19 mouse cellular contexts compared by ENCODE assay signal in genomic region chr14:75030764-75031163, GRCm38 (mm10). TPM values are rescaled to one million over a fixed set of nuclear protein-coding genes. Genes with fewer than 3 reads are reported as not detected.
DNase-seq lines count a peak whose midpoint lies in the region; ATAC-seq and TF ChIP-seq lines count a peak whose summit lies in the region.
"Had no signal": no experiment of that assay in that cellular context is flagged by ENCODE, and none has a peak within 500 bp of the region (broad histone marks: within the 10 kb centered on the region; RNA-seq: fewer than 3 reads in every experiment).

No protein-coding gene starts in this region.

- WGBS in spleen, adult 2 months = 71% methylated on average over 7 of the region's 7 CpGs
- WGBS in liver, embryonic 12.5 days (ENCODE audit: insufficient replicate concordance) = 53% methylated on average over 7 of the region's 7 CpGs
- 75% methylated on average over 7 of the region's 7 CpGs for WGBS in heart, embryonic 10.5 days

- peaks cover 6% of the 10 kb centered on the region for H3K36me3 ChIP-seq in spleen, adult 2 months (ENCODE audit: control insufficient read depth, insufficient read depth, low read length)
- H3K36me3 ChIP-seq in liver, embryonic 12.5 days = no peaks in the 10 kb centered on the region
- H3K36me3 ChIP-seq in heart, embryonic 10.5 days = no peaks in the 10 kb centered on the region
- H3K36me3 ChIP-seq: embryonic facial prominence, embryonic 10.5 days; forebrain, embryonic 10.5 days; heart, embryonic 15.5 days; hindbrain, embryonic 15.5 days had no signal

- no peak overlapping the region for H3K4me3 ChIP-seq in spleen, adult 2 months (ENCODE audit: extremely low read depth, insufficient read depth, insufficient read length)
- no peak overlapping the region for H3K4me3 ChIP-seq in liver, embryonic 12.5 days
- no peak overlapping the region for H3K4me3 ChIP-seq in heart, embryonic 10.5 days
- H3K4me3 ChIP-seq: embryonic facial prominence, embryonic 10.5 days; forebrain, embryonic 10.5 days; heart, embryonic 15.5 days; hindbrain, embryonic 15.5 days had no signal

- TF ChIP-seq CTCF in spleen, adult 2 months (IDR thresholded peaks at IDR 0.05; ENCODE audit: extremely low read depth, insufficient read depth, insufficient read length, insufficient replicate concordance) = no peak

- H3K27ac ChIP-seq in spleen, adult 2 months (ENCODE audit: insufficient read depth, low read length) = peak overlapping the region; percentile 32
- no peak overlapping the region for H3K27ac ChIP-seq in liver, embryonic 12.5 days
- H3K27ac ChIP-seq in heart, embryonic 10.5 days = no peak overlapping the region
- H3K27ac ChIP-seq: embryonic facial prominence, embryonic 10.5 days; forebrain, embryonic 10.5 days; heart, embryonic 15.5 days; hindbrain, embryonic 15.5 days had no signal

- no peak overlapping the region for H3K4me2 ChIP-seq in liver, embryonic 12.5 days
- H3K4me2 ChIP-seq: heart, embryonic 11.5 days; heart, embryonic 15.5 days; hindbrain, embryonic 15.5 days had no signal

- no peak for DNase-seq in spleen, adult 2 months (ENCODE audit: low read depth in 1 of 2, low spot score in 2 of 2)
- DNase-seq in spleen, adult 12 weeks (ENCODE audit: low spot score) = no peak
- no peak for DNase-seq in urinary bladder, postnatal 14 days (ENCODE audit: low spot score)
- no peak for DNase-seq in heart, embryonic 10.5 days (ENCODE audit: low spot score)
- no peak for DNase-seq in cerebellum, adult 8-10 months
- DNase-seq: adrenal gland, postnatal 14 days; cerebellum, adult 18-20 months; cerebellum, postnatal 10 days; gastrocnemius, postnatal 36 days; heart, adult 18-20 months; heart, postnatal 36 days had no signal

- no peak overlapping the region for H3K9ac ChIP-seq in liver, embryonic 12.5 days
- H3K9ac ChIP-seq: heart, embryonic 15.5 days; hindbrain, embryonic 15.5 days had no signal

- peaks cover 22% of the 10 kb centered on the region for H3K4me1 ChIP-seq in spleen, adult 2 months (ENCODE audit: control insufficient read depth, insufficient read depth, insufficient read length)
- peaks cover 7% of the 10 kb centered on the region for H3K4me1 ChIP-seq in liver, embryonic 12.5 days
- no peaks in the 10 kb centered on the region for H3K4me1 ChIP-seq in heart, embryonic 10.5 days
- H3K4me1 ChIP-seq: embryonic facial prominence, embryonic 10.5 days; forebrain, embryonic 10.5 days; heart, embryonic 15.5 days; hindbrain, embryonic 15.5 days had no signal

- H3K27me3 ChIP-seq in spleen, adult 2 months (ENCODE audit: control insufficient read depth, insufficient read depth, low read length) = no peaks in the 10 kb centered on the region
- H3K27me3 ChIP-seq in liver, embryonic 12.5 days (replicated peaks) = no peaks in the 10 kb centered on the region
- no peaks in the 10 kb centered on the region for H3K27me3 ChIP-seq in heart, embryonic 10.5 days (ENCODE audit: insufficient read depth, poor library complexity, severe bottlenecking)
- H3K27me3 ChIP-seq: heart, embryonic 15.5 days; hindbrain, embryonic 15.5 days had no signal

- 0 out of 2 replicates have a peak, but pooled peaks have one; percentile 58 for ATAC-seq in liver, embryonic 12.5 days
- peak; percentile 42; the same call in 1 of the 2 replicates for ATAC-seq in megakaryocyte progenitor cell, adult 5-6 weeks (replicated peaks; ENCODE audit: poor library complexity)
- ATAC-seq: forebrain, embryonic 14.5 days had no signal

- H3K9me3 ChIP-seq in liver, embryonic 12.5 days (replicated peaks) = no peaks in the 10 kb centered on the region
- no peaks in the 10 kb centered on the region for H3K9me3 ChIP-seq in heart, embryonic 10.5 days
- H3K9me3 ChIP-seq: embryonic facial prominence, embryonic 10.5 days; forebrain, embryonic 10.5 days; heart, embryonic 15.5 days; hindbrain, embryonic 15.5 days had no signal

- TF ChIP-seq POLR2A in spleen, adult 2 months (IDR thresholded peaks at IDR 0.05; ENCODE audit: low read depth, low read length) = no peak

RNA-seq across cellular contexts. Expression of gene Rubcnl, which starts 14.9 kb away (rescaled TPM):
- 19.3 and 20.9 TPM in 2 replicates for polyA plus RNA-seq in spleen, adult 2 months (2012; rRNA removed)
- 0.19 and 0.22 TPM in 2 replicates for polyA plus RNA-seq in liver, embryonic 12.5 days (2016; fragmentation: Nextera tagmentation; extraction: Ambion mirVana)
- 2.2 and 2.4 TPM in 2 replicates for total RNA-seq in megakaryocyte progenitor cell, adult 5-6 weeks (2015)
- total RNA-seq in megakaryocyte progenitor cell, adult 5-6 weeks (2017) = 1.4 and 2.3 TPM in 2 replicates
- polyA plus RNA-seq in heart, embryonic 10.5 days (2016; fragmentation: Nextera tagmentation; extraction: Ambion mirVana) = 0.40 and 0.81 TPM in 2 replicates

Comparison
In these comparisons a context has a peak if more than half of its experiments do, and no peak if none do; other contexts are left out.
1. RNA of gene Rubcnl, which starts 14.9 kb away (polyA plus RNA-seq): 19.3 to 20.9 TPM in spleen, adult 2 months; 0.40 to 0.81 TPM in heart, embryonic 10.5 days and 0.19 to 0.22 TPM in liver, embryonic 12.5 days; every median in the first group is over 10 times any median in the second.